Mouse (Mus musculus) stomach, embryonic 14.5 days (tissue): Measurements from ENCODE around the gene Ramp1. TPM values are rescaled to one million over a fixed set of nuclear protein-coding genes. Genes with fewer than 3 reads are reported as not detected.

ENCODE experiments used
- ATAC-seq: fragments of 200-750 bp; cut with Nextera tagmentation; 2 replicates; pipeline ENCODE4 v1.8.0; 2017; ENCODE audit warnings: low read depth, moderate TSS enrichment; ENCODE audit not compliant: insufficient number of reproducible peaks, insufficient read depth, low FRiP score
- H3K27ac ChIP-seq: fragments of 300-500 bp; sonication (generic); 2 replicates; pipeline ENCODE4 v1.5.1; 2014; ENCODE audit warnings: mild to moderate bottlenecking, low read length, moderate library complexity, mixed read lengths
- H3K27me3 ChIP-seq: fragments of 300-500 bp; sonication (generic); 2 replicates; pipeline ENCODE4 v1.6.1; 2014; ENCODE audit warnings: low read length, control low read depth, mixed read lengths; ENCODE audit not compliant: control insufficient read depth, insufficient read depth
- H3K36me3 ChIP-seq: fragments of 300-500 bp; sonication (generic); 2 replicates; pipeline ENCODE4 v1.6.1; 2014; ENCODE audit warnings: mild to moderate bottlenecking, control low read depth, low read length, moderate library complexity, mixed read lengths; ENCODE audit not compliant: control insufficient read depth, insufficient read depth
- H3K4me1 ChIP-seq: fragments of 300-500 bp; sonication (generic); 2 replicates; pipeline ENCODE4 v1.6.1; 2014; ENCODE audit warnings: low read length, control low read depth, mixed read lengths; ENCODE audit not compliant: control insufficient read depth, insufficient read depth
- H3K4me2 ChIP-seq: fragments of 300-500 bp; sonication (generic); replicated peaks from 2 replicates; pipeline ENCODE4 v1.6.1; 2014; ENCODE audit warnings: low read depth, low read length, control low read depth
- H3K4me3 ChIP-seq: fragments of 300-500 bp; sonication (generic); 2 replicates; pipeline ENCODE4 v1.5.1; 2014; ENCODE audit warnings: low read depth, low read length, control low read depth
- H3K9ac ChIP-seq: fragments of 300-500 bp; sonication (generic); replicated peaks from 2 replicates; pipeline ENCODE4 v1.6.1; 2014; ENCODE audit warnings: low read depth, mild to moderate bottlenecking, control low read depth, low read length, moderate library complexity, mixed read lengths
- H3K9me3 ChIP-seq: fragments of 300-500 bp; sonication (generic); 2 replicates; pipeline ENCODE4 v1.6.1; 2016; ENCODE audit warnings: low read depth, low read length, control low read depth; ENCODE audit not compliant: control insufficient read depth
- WGBS: fragments of 180-500 bp; shearing (Covaris S2); extraction: QIAGEN DNeasy Blood & Tissue Kit; methylation state at CpG from one replicate; pipeline ENCODE4 v1.1.7; 2014; 5-methylcytosine and 5-hydroxymethylcytosine counted together
- polyA plus RNA-seq: library from polyadenylated mRNA; unstranded; fragments of >200 nt; fragmentation: Nextera tagmentation; extraction: Ambion mirVana; gene quantifications from 2 replicates; pipeline ENCODE4 v1.2.1, GENCODE M21; 2014

Gene Ramp1
- polyA plus RNA-seq, 1 experiment from 2014 or later = 4.6 TPM

DNA sequence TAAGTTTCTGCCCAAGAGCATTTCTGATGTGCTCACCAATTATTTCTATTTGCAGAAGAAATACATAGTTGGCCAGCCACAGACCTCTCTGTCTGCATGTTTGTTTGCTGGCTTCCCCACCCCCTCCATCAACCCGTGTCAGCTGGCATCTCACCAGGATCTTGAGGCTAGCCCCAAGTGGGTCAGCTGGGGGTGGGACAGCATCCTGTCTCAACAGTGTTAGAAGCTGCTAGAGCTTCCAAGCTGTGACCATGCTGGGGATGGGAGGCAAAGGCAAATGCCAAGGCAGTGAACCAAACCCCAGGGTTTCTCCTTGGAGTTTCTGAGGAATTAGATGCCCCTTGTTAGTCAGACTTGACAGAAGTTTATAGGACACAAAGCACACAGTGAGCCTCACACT, 36.4 kb downstream of the Ramp1 start:
- no peaks in the 10 kb centered on the region for H3K9me3 ChIP-seq
- H3K36me3 ChIP-seq = no peaks in the 10 kb centered on the region
- H3K9ac ChIP-seq = no peak overlapping the region
- H3K27ac ChIP-seq = no peak overlapping the region
- no peak for ATAC-seq
- 42% methylated on average over 1 of the region's 1 CpGs for WGBS
- no peaks in the 10 kb centered on the region for H3K4me1 ChIP-seq
- no peaks in the 10 kb centered on the region for H3K27me3 ChIP-seq
- no peak overlapping the region for H3K4me3 ChIP-seq
- H3K4me2 ChIP-seq = no peak overlapping the region

DNA sequence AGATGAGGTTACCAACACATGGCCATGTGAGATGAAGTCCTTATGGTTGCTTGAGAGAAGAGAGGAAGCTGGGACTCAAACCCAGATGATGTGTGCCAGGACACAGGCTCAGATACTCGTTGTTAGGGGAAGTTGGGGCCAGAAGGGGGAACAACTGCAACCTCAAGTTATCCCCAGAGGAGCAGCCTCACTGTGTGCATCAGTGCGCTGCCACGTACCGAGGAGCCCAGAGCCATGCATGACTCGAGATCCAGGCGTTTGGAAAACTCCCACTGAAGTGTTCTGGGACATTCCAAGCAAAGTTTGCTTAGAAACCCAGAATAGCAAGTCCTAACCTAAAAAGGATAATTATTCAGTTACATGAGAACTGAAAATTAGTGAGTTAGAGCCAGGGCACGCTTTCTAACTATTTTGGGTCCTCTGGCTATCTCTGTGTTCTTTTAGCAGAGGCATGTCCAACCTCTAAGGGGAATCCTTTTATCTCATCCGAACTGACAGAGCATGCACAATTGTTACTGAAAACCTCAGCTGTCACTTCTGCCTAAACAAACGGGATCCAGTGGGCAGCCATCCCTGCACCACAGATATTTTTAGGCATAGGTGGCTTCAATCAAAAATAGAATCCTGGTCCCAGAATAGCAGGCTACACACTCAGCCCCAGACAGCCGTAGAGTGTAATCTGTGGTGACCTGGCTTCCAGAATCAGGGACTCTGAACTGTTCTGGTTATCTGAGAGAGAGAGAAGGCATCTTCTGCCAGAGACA, 37.1 kb downstream of the Ramp1 start:
- Histone ChIP-seq H3K27me3 (no peaks in the 10 kb centered on the region), H3K4me3 (no peak overlapping the region), H3K4me1 (no peaks in the 10 kb centered on the region), H3K9ac (no peak overlapping the region), H3K9me3 (no peaks in the 10 kb centered on the region), H3K36me3 (no peaks in the 10 kb centered on the region), H3K4me2 (no peak overlapping the region), H3K27ac (no peak overlapping the region)
- WGBS = 54% methylated on average over 10 of the region's 10 CpGs
- no peak for ATAC-seq

DNA sequence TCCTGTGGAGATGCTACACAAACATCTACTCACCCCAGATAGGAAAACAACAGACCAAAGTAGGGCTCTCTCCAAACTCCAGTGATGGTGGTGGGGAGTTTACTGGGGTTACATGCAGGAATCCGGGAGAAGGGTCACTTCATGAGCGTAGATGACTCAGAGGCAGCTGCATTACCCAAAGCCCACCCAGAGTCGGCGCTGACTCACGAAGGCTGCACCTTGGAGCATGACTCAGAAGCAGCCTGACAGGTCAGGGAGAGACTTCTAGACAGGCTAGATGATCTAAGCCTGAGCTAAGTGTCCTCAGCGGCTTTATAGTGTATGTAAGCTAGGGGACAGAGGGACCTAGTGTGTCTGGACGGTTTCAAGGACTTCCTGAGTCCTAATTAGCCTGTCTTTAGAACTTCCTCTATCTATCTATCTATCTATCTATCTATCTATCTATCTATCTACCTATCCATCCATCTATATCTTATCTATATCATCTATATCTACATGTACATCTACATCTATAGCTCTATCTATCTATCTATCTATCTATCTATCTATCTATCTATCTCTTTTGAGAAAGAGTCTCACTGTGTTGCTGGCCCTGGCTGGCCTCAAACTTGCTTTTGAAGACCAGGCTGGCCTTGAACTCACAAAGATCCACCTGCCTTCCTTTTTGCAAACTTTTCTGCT, 40.2 kb downstream of the Ramp1 start:
- no peaks in the 10 kb centered on the region for H3K36me3 ChIP-seq
- no peaks in the 10 kb centered on the region for H3K9me3 ChIP-seq
- no peaks in the 10 kb centered on the region for H3K27me3 ChIP-seq
- no peak overlapping the region for H3K9ac ChIP-seq
- no peaks in the 10 kb centered on the region for H3K4me1 ChIP-seq
- WGBS = 83% methylated on average over 7 of the region's 7 CpGs
- H3K4me3 ChIP-seq = no peak overlapping the region
- ATAC-seq = no peak
- H3K27ac ChIP-seq = no peak overlapping the region
- no peak overlapping the region for H3K4me2 ChIP-seq

DNA sequence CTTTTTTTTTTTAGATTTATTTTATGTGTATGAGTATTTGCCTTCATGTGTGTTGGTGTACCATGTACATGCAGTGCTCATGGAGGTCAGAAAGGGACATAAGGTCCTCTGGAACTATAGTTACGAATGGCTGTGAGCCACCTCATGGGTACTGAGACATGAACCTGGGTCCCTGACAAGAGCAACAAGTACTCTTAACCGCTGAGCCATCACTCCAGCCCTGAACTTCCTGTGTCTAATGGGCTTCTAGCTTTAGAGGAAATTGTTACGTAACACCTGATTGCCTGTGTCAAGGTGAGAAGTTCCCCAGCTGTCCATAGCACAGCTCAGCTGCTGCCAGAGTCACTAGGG, 40.7 kb downstream of the Ramp1 start:
- no peaks in the 10 kb centered on the region for H3K36me3 ChIP-seq
- no peak overlapping the region for H3K4me3 ChIP-seq
- no peaks in the 10 kb centered on the region for H3K27me3 ChIP-seq
- no peaks in the 10 kb centered on the region for H3K9me3 ChIP-seq
- H3K4me2 ChIP-seq = no peak overlapping the region
- H3K9ac ChIP-seq = no peak overlapping the region
- no peak for ATAC-seq
- no peak overlapping the region for H3K27ac ChIP-seq
- WGBS = 65% methylated on average over 3 of the region's 3 CpGs
- no peaks in the 10 kb centered on the region for H3K4me1 ChIP-seq

DNA sequence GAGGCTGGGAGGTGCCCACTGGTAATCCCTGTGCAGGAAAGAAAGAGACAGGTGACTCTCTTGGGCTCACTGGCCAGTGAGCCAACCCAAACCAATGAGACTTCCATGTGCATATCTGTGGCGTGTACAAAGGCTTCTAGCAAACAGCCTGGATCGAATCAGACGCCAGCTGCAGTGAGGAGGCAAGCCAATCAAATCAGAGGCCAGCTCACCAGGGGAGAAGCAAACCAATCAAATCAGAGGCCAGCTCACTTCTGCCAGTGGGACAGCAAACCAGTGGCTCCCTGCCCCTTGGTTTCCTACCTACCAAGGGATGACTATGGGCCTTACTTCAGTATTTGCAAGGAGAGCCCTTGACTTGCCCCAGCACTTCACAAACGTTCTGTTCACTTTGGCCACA, 46.9 kb downstream of the Ramp1 start:
- H3K4me1 ChIP-seq = 0 out of 2 replicates have a peak, but pooled peaks cover 6% of the 10 kb centered on the region
- H3K9me3 ChIP-seq = no peaks in the 10 kb centered on the region
- no peak for ATAC-seq
- no peak overlapping the region for H3K27ac ChIP-seq
- H3K4me2 ChIP-seq = no peak overlapping the region
- 77% methylated on average over 4 of the region's 4 CpGs for WGBS
- no peak overlapping the region for H3K4me3 ChIP-seq
- no peak overlapping the region for H3K9ac ChIP-seq
- no peaks in the 10 kb centered on the region for H3K36me3 ChIP-seq
- no peaks in the 10 kb centered on the region for H3K27me3 ChIP-seq

DNA sequence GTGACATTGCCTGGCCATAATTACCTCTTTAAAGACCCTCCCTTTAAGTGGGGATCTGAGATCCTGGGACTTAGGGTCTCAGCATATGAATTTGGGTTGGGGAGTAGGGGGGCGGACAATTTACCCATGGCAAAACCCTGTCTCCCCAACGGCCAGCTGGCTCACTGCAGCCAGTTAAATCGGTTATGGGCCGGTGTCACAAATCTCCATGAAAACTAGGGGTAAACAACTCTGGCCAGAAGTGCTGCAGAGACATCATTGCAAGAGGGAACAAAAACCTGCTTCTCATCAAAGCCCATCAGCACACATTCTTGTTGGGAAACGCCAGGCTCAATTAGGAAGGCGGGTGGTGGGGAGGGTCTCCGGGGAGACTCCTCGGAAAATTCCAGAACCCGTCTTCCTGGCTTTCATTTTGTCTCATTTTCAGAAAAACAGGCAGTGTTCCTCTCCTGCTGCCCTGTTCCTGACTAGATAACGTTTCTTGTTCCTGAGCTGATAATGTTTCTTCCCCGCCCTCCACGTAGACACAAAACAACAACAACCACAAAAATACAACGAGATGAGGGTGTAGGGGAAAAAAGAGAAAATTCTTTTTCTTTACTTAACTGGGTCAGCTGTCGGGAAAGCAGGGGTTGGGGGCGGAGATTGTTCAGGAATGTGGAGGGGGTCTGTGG, 47.9 kb downstream of the Ramp1 start:
- 37% methylated on average over 15 of the region's 15 CpGs for WGBS
- no peak overlapping the region for H3K9ac ChIP-seq
- no peak overlapping the region for H3K4me2 ChIP-seq
- no peak overlapping the region for H3K4me3 ChIP-seq
- no peak overlapping the region; the same call in 1 of the 2 replicates for H3K27ac ChIP-seq
- no peak for ATAC-seq
- no peaks in the 10 kb centered on the region for H3K36me3 ChIP-seq
- 0 out of 2 replicates have a peak, but pooled peaks cover 6% of the 10 kb centered on the region for H3K4me1 ChIP-seq
- no peaks in the 10 kb centered on the region for H3K27me3 ChIP-seq
- H3K9me3 ChIP-seq = no peaks in the 10 kb centered on the region

DNA sequence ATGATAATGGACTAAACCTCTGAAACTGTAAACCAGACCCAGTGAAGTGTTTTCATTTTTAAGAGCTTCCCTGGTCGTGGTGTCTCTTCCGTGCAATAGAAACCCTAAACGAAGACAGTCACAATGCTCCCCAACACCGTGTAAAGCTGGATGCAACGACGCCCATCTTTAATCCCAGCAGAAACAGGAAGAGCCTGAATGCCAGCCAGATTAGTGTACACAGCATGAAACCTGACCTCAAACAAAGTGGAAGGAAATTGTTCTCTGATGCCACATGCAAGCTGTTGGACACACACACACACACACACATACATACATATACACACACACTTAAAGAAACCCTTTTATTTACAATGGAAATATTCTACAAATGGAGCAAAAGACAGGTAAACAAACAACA, 51.5 kb downstream of the Ramp1 start:
- no peak overlapping the region for H3K27ac ChIP-seq
- H3K4me2 ChIP-seq = no peak overlapping the region
- H3K9ac ChIP-seq = no peak overlapping the region
- H3K9me3 ChIP-seq = no peaks in the 10 kb centered on the region
- H3K27me3 ChIP-seq = no peaks in the 10 kb centered on the region
- no peaks in the 10 kb centered on the region for H3K36me3 ChIP-seq
- H3K4me1 ChIP-seq = 0 out of 2 replicates have a peak, but pooled peaks cover 6% of the 10 kb centered on the region
- no peak overlapping the region for H3K4me3 ChIP-seq
- 53% methylated on average over 6 of the region's 6 CpGs for WGBS
- ATAC-seq = no peak

DNA sequence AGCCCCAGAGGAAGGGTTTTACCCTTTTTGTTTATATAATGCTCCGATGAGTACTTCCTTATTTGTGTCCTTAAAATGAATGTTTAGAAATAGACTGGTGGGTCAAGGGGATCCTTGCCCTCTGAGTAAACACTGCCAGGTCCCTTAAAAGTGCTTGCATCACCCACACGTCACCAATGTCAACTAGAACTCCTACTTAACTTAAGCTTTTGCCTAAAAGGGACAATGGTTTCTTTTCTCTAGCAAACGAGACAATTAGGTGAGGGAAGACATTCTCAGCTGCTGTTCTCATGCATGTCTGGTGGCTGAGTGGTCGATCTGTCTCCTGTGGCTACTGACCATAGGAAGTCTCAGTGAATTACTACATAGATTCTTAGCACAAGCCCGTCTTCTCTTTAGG, 52.3 kb downstream of the Ramp1 start:
- H3K27ac ChIP-seq = no peak overlapping the region
- no peak overlapping the region for H3K9ac ChIP-seq
- 22% methylated on average over 5 of the region's 5 CpGs for WGBS
- ATAC-seq = no peak
- no peaks in the 10 kb centered on the region for H3K36me3 ChIP-seq
- no peaks in the 10 kb centered on the region for H3K9me3 ChIP-seq
- no peak overlapping the region for H3K4me3 ChIP-seq
- H3K4me2 ChIP-seq = no peak overlapping the region
- no peaks in the 10 kb centered on the region for H3K27me3 ChIP-seq
- H3K4me1 ChIP-seq = 0 out of 2 replicates have a peak, but pooled peaks cover 6% of the 10 kb centered on the region
